Mouse (Mus musculus): ENCODE data around the gene Fkbp6. TPM values are rescaled to one million over a fixed set of nuclear protein-coding genes. Genes with fewer than 3 reads are reported as not detected.

Fkbp6 gene
- polyA plus RNA-seq, 1 experiment from 2014 or later: 0.41 TPM

- ATAC-seq (ENCODE audit: insufficient read depth, low FRiP score, low read depth): no peak
- Histone ChIP-seq H3K27ac (no peak overlapping the region), H3K9me3 (no peaks in the 10 kb centered on the region), H3K27me3 (replicated peaks) (no peaks in the 10 kb centered on the region), H3K4me3 (replicated peaks) (no peak overlapping the region), H3K9ac (no peak overlapping the region), H3K36me3 (no peaks in the 10 kb centered on the region), H3K4me2 (no peak overlapping the region), H3K4me1 (peaks cover 5% of the 10 kb centered on the region; the same call in 1 of the 2 replicates)
- whole genome bisulfite sequencing: 71% methylated on average over 8 of the region's 8 CpGs
These were observed 80.4 kb downstream of the Fkbp6 start for GRCm38 (mm10) chr5:135269451-135269850.

- Histone ChIP-seq H3K9ac (no peak overlapping the region), H3K4me1 (peaks cover 11% of the 10 kb centered on the region), H3K4me2 (peak overlapping the region; percentile 49), H3K4me3 (replicated peaks) (no peak overlapping the region; the same call in 1 of the 2 replicates), H3K27me3 (replicated peaks) (no peaks in the 10 kb centered on the region), H3K27ac (peak overlapping the region; percentile 16; the same call in 1 of the 2 replicates), H3K36me3 (no peaks in the 10 kb centered on the region), H3K9me3 (no peaks in the 10 kb centered on the region)
- WGBS: 40% methylated on average over 9 of the region's 9 CpGs
- no peak for ATAC-seq (ENCODE audit: insufficient read depth, low FRiP score, low read depth)
These were observed 85.3 kb downstream of the Fkbp6 start for GRCm38 (mm10) chr5:135264548-135264947.

- no peaks in the 10 kb centered on the region for H3K27me3 ChIP-seq (replicated peaks)
- no peaks in the 10 kb centered on the region for H3K36me3 ChIP-seq
- H3K4me2 ChIP-seq: peak overlapping the region; percentile 49
- WGBS: 12% methylated on average over 17 of the region's 17 CpGs
- peaks cover 11% of the 10 kb centered on the region for H3K4me1 ChIP-seq
- H3K4me3 ChIP-seq (replicated peaks): peak overlapping the region; percentile 11
- peak overlapping the region; percentile 16; the same call in 1 of the 2 replicates for H3K27ac ChIP-seq
- ATAC-seq (ENCODE audit: insufficient read depth, low FRiP score, low read depth): peak; percentile 77
- no peak overlapping the region for H3K9ac ChIP-seq
- H3K9me3 ChIP-seq: no peaks in the 10 kb centered on the region
These were observed 85.9 kb downstream of the Fkbp6 start for GRCm38 (mm10) chr5:135263866-135264503.

DNA sequence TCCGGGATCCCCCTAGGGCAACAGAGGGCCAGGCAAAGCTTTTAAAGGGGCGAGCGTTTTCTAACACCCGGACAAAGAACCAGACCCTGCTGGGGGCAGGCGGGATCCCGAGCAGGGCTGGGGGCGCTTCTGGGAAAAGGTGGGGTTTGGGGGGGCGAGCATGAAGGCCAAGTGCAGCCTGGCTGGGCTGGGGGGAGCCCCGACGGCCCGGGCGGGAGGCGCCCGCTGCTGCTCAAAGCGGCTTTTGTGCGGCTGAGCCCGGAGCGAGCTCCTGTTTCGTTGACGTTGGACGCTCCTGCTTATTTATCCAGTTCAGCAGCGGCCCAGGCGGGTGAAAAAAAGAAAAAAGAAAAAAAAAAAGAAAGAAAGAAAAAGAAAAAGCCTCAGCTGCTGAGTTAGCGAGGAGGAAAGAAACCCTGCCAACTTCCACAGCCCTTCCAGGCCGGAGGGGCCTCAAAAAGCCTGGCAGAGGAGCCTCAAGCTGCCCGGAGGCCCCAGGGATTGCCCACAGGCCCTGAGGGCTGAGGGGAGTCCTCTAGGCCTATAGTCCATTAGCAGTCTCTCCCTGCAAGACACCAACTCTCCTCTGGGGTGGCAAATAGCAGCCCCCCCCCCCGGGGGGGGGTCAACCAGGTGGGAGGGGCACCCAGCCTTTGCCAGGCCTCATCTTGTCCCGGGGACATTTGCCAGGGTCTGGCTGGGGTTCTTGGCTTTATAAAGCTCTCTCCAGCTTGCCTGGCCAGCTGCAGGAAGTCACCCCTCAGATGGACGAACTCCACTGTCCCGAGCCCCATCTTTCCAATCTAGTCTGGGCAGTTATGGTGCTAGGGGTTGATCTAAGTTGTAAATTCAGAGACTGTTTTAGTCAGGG, 91.3 kb downstream of the Fkbp6 start:
- H3K36me3 ChIP-seq: no peaks in the 10 kb centered on the region
- no peak for ATAC-seq (ENCODE audit: insufficient read depth, low FRiP score, low read depth)
- WGBS: 21% methylated on average over 30 of the region's 30 CpGs
- no peaks in the 10 kb centered on the region for H3K9me3 ChIP-seq
- 0 out of 2 replicates have a peak, but pooled peaks cover 8% of the 10 kb centered on the region for H3K4me1 ChIP-seq
- H3K9ac ChIP-seq: 0 out of 2 replicates have a peak overlapping the region, but pooled peaks have one; percentile 26
- peak overlapping the region; percentile 53; the same call in 1 of the 2 replicates for H3K27ac ChIP-seq
- H3K27me3 ChIP-seq (replicated peaks): no peaks in the 10 kb centered on the region
- peak overlapping the region; percentile 33 for H3K4me3 ChIP-seq (replicated peaks)
- peak overlapping the region; percentile 62 for H3K4me2 ChIP-seq

DNA sequence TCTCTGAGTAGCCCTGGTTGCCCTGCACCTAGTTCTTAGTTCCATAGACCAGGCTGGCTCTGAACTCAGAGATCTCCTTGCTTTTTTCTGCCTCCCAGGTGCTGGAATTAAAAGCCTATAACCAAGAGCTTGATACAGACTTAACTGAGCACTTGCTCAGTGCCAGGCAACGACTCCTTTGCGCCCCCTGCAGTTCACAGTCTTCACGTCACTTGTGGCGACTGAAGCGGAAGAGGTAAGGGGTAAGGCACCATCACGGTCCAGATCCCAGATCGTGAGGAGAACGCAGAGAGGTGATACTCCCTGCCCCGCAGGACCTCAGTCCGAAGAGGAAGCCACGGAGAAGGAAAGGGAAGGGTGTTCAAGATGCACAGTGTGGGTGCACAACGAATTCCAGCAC, 92.3 kb downstream of the Fkbp6 start:
- Histone ChIP-seq H3K27me3 (replicated peaks) (no peaks in the 10 kb centered on the region), H3K9me3 (no peaks in the 10 kb centered on the region), H3K4me3 (replicated peaks) (no peak overlapping the region), H3K4me2 (no peak overlapping the region), H3K4me1 (0 out of 2 replicates have a peak, but pooled peaks cover 7% of the 10 kb centered on the region), H3K36me3 (no peaks in the 10 kb centered on the region), H3K27ac (no peak overlapping the region), H3K9ac (no peak overlapping the region)
- ATAC-seq (ENCODE audit: insufficient read depth, low FRiP score, low read depth): no peak
- 81% methylated on average over 12 of the region's 12 CpGs for WGBS

DNA sequence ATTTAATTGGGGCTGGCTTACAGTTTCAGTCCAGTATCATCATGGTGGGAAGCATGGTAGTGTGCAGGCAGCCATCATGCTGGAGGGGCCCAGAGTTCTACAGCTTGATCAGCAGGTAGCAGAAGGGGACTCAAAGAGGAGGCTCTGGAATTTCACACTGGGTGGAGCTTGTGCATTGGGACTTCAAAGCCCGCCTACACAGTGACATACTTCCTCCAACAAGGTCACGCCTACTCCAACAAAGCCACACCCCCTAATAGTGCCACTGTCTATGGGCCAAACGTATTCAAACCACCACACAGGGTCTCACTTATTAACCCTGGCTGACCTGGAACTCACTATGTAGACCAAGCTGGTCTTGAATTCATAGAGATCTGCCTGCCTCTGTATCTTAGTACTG, 93.7 kb downstream of the Fkbp6 start:
- 78% methylated on average over 3 of the region's 3 CpGs for WGBS
- no peaks in the 10 kb centered on the region for H3K9me3 ChIP-seq
- 0 out of 2 replicates have a peak, but pooled peaks cover 7% of the 10 kb centered on the region for H3K4me1 ChIP-seq

GRCm38 (mm10) chr5:135253741-135254401, 96.0 kb downstream of the Fkbp6 start:
- 17% methylated on average over 12 of the region's 12 CpGs for WGBS
- no peaks in the 10 kb centered on the region for H3K36me3 ChIP-seq
- ATAC-seq (ENCODE audit: insufficient read depth, low FRiP score, low read depth): no peak
- no peak overlapping the region for H3K27ac ChIP-seq
- H3K4me1 ChIP-seq: peaks cover 19% of the 10 kb centered on the region
- no peaks in the 10 kb centered on the region for H3K9me3 ChIP-seq
- H3K9ac ChIP-seq: no peak overlapping the region
- H3K27me3 ChIP-seq (replicated peaks): peaks cover 22% of the 10 kb centered on the region
- H3K4me2 ChIP-seq: no peak overlapping the region
- H3K4me3 ChIP-seq (replicated peaks): no peak overlapping the region

More for the DNA sequence above, 93.7 kb downstream of the Fkbp6 start:
- ATAC-seq (ENCODE audit: insufficient read depth, low FRiP score, low read depth): no peak
- Histone ChIP-seq H3K27me3 (replicated peaks) (no peaks in the 10 kb centered on the region), H3K36me3 (no peaks in the 10 kb centered on the region), H3K4me2 (no peak overlapping the region), H3K4me3 (replicated peaks) (no peak overlapping the region), H3K9ac (no peak overlapping the region), H3K27ac (no peak overlapping the region)

DNA sequence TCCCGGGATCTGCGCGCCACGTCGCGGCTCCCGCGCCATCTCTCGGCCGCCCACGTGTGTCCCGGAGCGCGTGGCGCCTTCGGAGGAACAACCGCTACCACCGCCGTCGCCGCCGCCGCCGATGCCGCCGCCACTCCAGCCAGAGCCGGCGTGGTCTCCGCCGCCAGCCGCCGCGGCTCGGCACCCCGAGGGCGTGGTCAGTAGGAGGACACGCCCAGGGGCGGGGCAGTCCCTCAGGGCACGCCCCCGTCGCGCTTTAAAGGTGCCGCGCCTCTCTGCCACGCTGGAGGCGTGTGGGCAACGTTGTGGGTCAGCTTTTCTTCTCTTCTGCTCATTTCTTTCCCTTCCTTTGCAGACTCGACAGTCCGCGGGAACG, 98.8 kb downstream of the Fkbp6 start, which contains the start of gene Fzd9:
Gene Fzd9 (minus strand): TSS at position 152 of the 376 bp plus-strand sequence.
- Histone ChIP-seq H3K4me1 (peaks cover 12% of the 10 kb centered on the region), H3K27ac (no peak within 1 kb of the TSS), H3K27me3 (replicated peaks) (peaks cover 25% of the 10 kb centered on the region), H3K4me2 (peak within 1 kb of the TSS; percentile 100), H3K4me3 (replicated peaks) (peak within 1 kb of the TSS; percentile 57), H3K36me3 (peaks cover 6% of the 10 kb centered on the region; the same call in 1 of the 2 replicates), H3K9me3 (no peaks in the 10 kb centered on the region), H3K9ac (peak within 1 kb of the TSS; percentile 20; the same call in 1 of the 2 replicates)
- WGBS: under 1% methylated on average over 51 of the region's 51 CpGs
- ATAC-seq (ENCODE audit: insufficient read depth, low FRiP score, low read depth): peak; percentile 88

DNA sequence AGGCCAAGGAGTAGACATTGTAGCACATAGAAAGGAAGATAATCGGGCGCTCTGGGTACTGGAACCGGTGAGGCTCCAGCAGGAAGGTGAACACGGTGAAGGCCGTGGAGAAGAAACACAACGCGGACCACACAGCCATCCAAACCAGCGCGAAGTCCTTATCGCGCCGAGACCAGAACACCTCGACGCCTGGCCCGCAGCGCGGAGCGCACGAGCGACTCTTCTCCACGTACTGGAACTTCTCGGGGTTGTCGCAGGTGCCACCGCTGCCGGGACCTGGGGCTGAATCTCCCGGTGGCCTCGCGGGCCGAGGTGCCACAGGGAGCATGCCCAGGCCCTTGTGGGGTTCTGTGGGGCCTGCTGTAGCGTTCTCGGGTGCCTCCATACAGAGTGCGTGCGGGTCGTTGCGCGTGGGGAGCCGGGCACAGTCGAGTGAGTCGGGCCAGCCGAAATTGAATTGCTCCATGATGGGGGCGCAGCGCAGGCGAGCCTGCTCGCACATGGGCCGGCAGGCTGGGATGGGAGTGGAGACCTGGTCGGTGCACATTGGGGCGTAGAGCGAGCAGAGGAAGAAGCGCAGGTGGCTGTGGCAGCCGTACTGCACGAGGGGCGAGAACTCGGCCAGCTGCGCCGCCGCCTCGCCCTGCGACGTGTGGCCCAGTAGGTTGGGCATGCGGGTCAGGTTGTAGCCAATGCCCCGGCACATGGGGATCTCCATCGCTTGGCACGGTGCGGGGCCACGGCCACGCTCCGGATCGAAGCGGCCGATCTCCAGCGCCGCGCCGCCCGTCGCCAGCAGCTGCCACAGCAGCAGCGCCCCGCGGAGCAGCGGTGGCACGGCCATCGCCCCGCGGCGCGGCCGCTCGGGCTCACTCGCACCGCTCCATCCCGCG, 99.4 kb downstream of the Fkbp6 start:
- Histone ChIP-seq H3K4me3 (replicated peaks) (peak overlapping the region; percentile 57), H3K4me1 (peaks cover 12% of the 10 kb centered on the region), H3K9me3 (no peaks in the 10 kb centered on the region), H3K36me3 (peaks cover 11% of the 10 kb centered on the region; the same call in 1 of the 2 replicates), H3K4me2 (peak overlapping the region; percentile 100), H3K27ac (no peak overlapping the region), H3K27me3 (replicated peaks) (peaks cover 25% of the 10 kb centered on the region), H3K9ac (peak overlapping the region; percentile 20; the same call in 1 of the 2 replicates)
- WGBS: 3% methylated on average over 92 of the region's 92 CpGs
- ATAC-seq (ENCODE audit: insufficient read depth, low FRiP score, low read depth): peak; percentile 52; the same call in 1 of the 2 replicates

- no peak overlapping the region for H3K27ac ChIP-seq
- ATAC-seq (ENCODE audit: insufficient read depth, low FRiP score, low read depth): no peak
- no peaks in the 10 kb centered on the region for H3K9me3 ChIP-seq
- no peak overlapping the region for H3K9ac ChIP-seq
- peaks cover 25% of the 10 kb centered on the region for H3K27me3 ChIP-seq (replicated peaks)
- no peak overlapping the region for H3K4me2 ChIP-seq
- peaks cover 12% of the 10 kb centered on the region for H3K4me1 ChIP-seq
- H3K36me3 ChIP-seq: peaks cover 24% of the 10 kb centered on the region
- H3K4me3 ChIP-seq (replicated peaks): no peak overlapping the region
- WGBS: 85% methylated on average over 16 of the region's 16 CpGs
These were observed 100.7 kb downstream of the Fkbp6 start for GRCm38 (mm10) chr5:135248956-135249676.

Measured in stomach, embryonic 15.5 days (tissue).